Mouse (Mus musculus) ES-E14 (cell line): ENCODE measurements at regions not wholly inside any gene's neighbourhood (a gene's known extent, or its start where the extent isn't known, plus 50 kb on each side); places are given as distances from the start of the nearest gene placed in this dataset.

Source experiments
- CHD2 ChIP-seq: IDR thresholded peaks from 2 replicates; pipeline ENCODE4 v1.6.1; 2014; ENCODE audit warnings: mild to moderate bottlenecking, low read depth, low read length, inconsistent platforms
- HCFC1 ChIP-seq: IDR thresholded peaks from 2 replicates; pipeline ENCODE4 v1.6.1; 2012; ENCODE audit warnings: low read length, inconsistent platforms, borderline replicate concordance; ENCODE audit not compliant: insufficient read depth
- MAFK ChIP-seq: IDR thresholded peaks from 2 replicates; pipeline ENCODE4 v1.6.1; 2014; ENCODE audit warnings: mild to moderate bottlenecking, low read depth, low read length, inconsistent platforms; ENCODE audit not compliant: insufficient read depth
- ZC3H11A ChIP-seq: IDR thresholded peaks from 2 replicates; pipeline ENCODE4 v1.6.1; 2012; ENCODE audit warnings: low read depth, mild to moderate bottlenecking, inconsistent platforms, low read length, borderline replicate concordance
- ZNF384 ChIP-seq: IDR thresholded peaks from 2 replicates; pipeline ENCODE4 v1.6.1; 2012; ENCODE audit warnings: low read depth, low read length, inconsistent platforms

- TF ChIP-seq MAFK (no peak), ZC3H11A (no peak), CHD2 (no peak), HCFC1 (no peak), ZNF384 (no peak)
These were observed 402.0 kb upstream of the Marcks start for GRCm38 (mm10) chr10:37540703-37541102.
